Mouse (Mus musculus): ENCODE measurements around the gene Hspb1. TPM values are rescaled to one million over a fixed set of nuclear protein-coding genes. Genes with fewer than 3 reads are reported as not detected.

Gene Hspb1
- polyA plus RNA-seq, 1 experiment from 2014 or later: 24.0 TPM

GRCm38 (mm10) chr5:135905320-135906225 lies 17.9 kb downstream of the Hspb1 start:
- no peak overlapping the region for H3K27ac ChIP-seq
- H3K9me3 ChIP-seq: no peaks in the 10 kb centered on the region
- H3K27me3 ChIP-seq (ENCODE audit: insufficient read depth, poor library complexity, severe bottlenecking): no peaks in the 10 kb centered on the region
- H3K4me3 ChIP-seq: no peak overlapping the region
- DNase-seq (ENCODE audit: low spot score): no peak
- peaks cover 28% of the 10 kb centered on the region for H3K4me1 ChIP-seq (replicated peaks)
- peaks cover 56% of the 10 kb centered on the region for H3K36me3 ChIP-seq
- 69% methylated on average over 8 of the region's 8 CpGs for WGBS

GRCm38 (mm10) chr5:135906846-135907245 lies 19.1 kb downstream of the Hspb1 start:
- H3K4me1 ChIP-seq (replicated peaks): peaks cover 28% of the 10 kb centered on the region
- no peak for DNase-seq (ENCODE audit: low spot score)
- peaks cover 69% of the 10 kb centered on the region for H3K36me3 ChIP-seq
- H3K9me3 ChIP-seq: no peaks in the 10 kb centered on the region
- H3K27me3 ChIP-seq (ENCODE audit: insufficient read depth, poor library complexity, severe bottlenecking): no peaks in the 10 kb centered on the region
- H3K4me3 ChIP-seq: no peak overlapping the region
- H3K27ac ChIP-seq: no peak overlapping the region
- 90% methylated on average over 4 of the region's 4 CpGs for WGBS

- H3K36me3 ChIP-seq: peaks cover 73% of the 10 kb centered on the region
- H3K4me3 ChIP-seq: no peak overlapping the region
- H3K27me3 ChIP-seq (ENCODE audit: insufficient read depth, poor library complexity, severe bottlenecking): no peaks in the 10 kb centered on the region
- H3K9me3 ChIP-seq: no peaks in the 10 kb centered on the region
- no peak for DNase-seq (ENCODE audit: low spot score)
- H3K27ac ChIP-seq: no peak overlapping the region
- H3K4me1 ChIP-seq (replicated peaks): peaks cover 28% of the 10 kb centered on the region
- 87% methylated on average over 13 of the region's 13 CpGs for WGBS
Observed at GRCm38 (mm10) chr5:135907256-135907655, 19.5 kb downstream of the Hspb1 start.

- 86% methylated on average over 12 of the region's 12 CpGs for WGBS
- DNase-seq (ENCODE audit: low spot score): no peak
- Histone ChIP-seq H3K27ac (no peak overlapping the region), H3K27me3 (ENCODE audit: insufficient read depth, poor library complexity, severe bottlenecking) (no peaks in the 10 kb centered on the region), H3K4me3 (no peak overlapping the region), H3K36me3 (peaks cover 83% of the 10 kb centered on the region), H3K4me1 (replicated peaks) (peaks cover 23% of the 10 kb centered on the region), H3K9me3 (no peaks in the 10 kb centered on the region)
Observed at GRCm38 (mm10) chr5:135908185-135908584, 20.5 kb downstream of the Hspb1 start.

- no peak overlapping the region for H3K4me3 ChIP-seq
- peaks cover 18% of the 10 kb centered on the region; the same call in 1 of the 2 replicates for H3K4me1 ChIP-seq (replicated peaks)
- no peaks in the 10 kb centered on the region for H3K27me3 ChIP-seq (ENCODE audit: insufficient read depth, poor library complexity, severe bottlenecking)
- no peak overlapping the region for H3K27ac ChIP-seq
- WGBS: 97% methylated on average over 16 of the region's 16 CpGs
- H3K36me3 ChIP-seq: peaks cover 91% of the 10 kb centered on the region
- no peak for DNase-seq (ENCODE audit: low spot score)
- no peaks in the 10 kb centered on the region for H3K9me3 ChIP-seq
Observed at GRCm38 (mm10) chr5:135908989-135909388, 21.3 kb downstream of the Hspb1 start.

- WGBS: 94% methylated on average over 10 of the region's 10 CpGs
- DNase-seq (ENCODE audit: low spot score): no peak
- Histone ChIP-seq H3K9me3 (no peaks in the 10 kb centered on the region), H3K27ac (no peak overlapping the region), H3K36me3 (peaks cover 95% of the 10 kb centered on the region), H3K4me1 (replicated peaks) (peaks cover 16% of the 10 kb centered on the region; the same call in 1 of the 2 replicates), H3K27me3 (ENCODE audit: insufficient read depth, poor library complexity, severe bottlenecking) (no peaks in the 10 kb centered on the region), H3K4me3 (no peak overlapping the region)
Observed at GRCm38 (mm10) chr5:135909646-135910045, 21.9 kb downstream of the Hspb1 start.

- H3K27ac ChIP-seq: no peak overlapping the region
- peaks cover 96% of the 10 kb centered on the region for H3K36me3 ChIP-seq
- no peaks in the 10 kb centered on the region for H3K9me3 ChIP-seq
- 92% methylated on average over 25 of the region's 25 CpGs for WGBS
- peaks cover 14% of the 10 kb centered on the region; the same call in 1 of the 2 replicates for H3K4me1 ChIP-seq (replicated peaks)
- H3K27me3 ChIP-seq (ENCODE audit: insufficient read depth, poor library complexity, severe bottlenecking): no peaks in the 10 kb centered on the region
- H3K4me3 ChIP-seq: no peak overlapping the region
- DNase-seq (ENCODE audit: low spot score): no peak
Observed at GRCm38 (mm10) chr5:135910813-135911212, 23.1 kb downstream of the Hspb1 start.

GRCm38 (mm10) chr5:135911633-135912220 lies 24.0 kb downstream of the Hspb1 start:
- Histone ChIP-seq H3K4me3 (no peak overlapping the region), H3K27ac (no peak overlapping the region), H3K27me3 (ENCODE audit: insufficient read depth, poor library complexity, severe bottlenecking) (no peaks in the 10 kb centered on the region), H3K4me1 (replicated peaks) (0 out of 2 replicates have a peak, but pooled peaks cover 12% of the 10 kb centered on the region), H3K9me3 (no peaks in the 10 kb centered on the region), H3K36me3 (peaks cover 98% of the 10 kb centered on the region)
- no peak for DNase-seq (ENCODE audit: low spot score)
- 92% methylated on average over 11 of the region's 11 CpGs for WGBS

- WGBS: 85% methylated on average over 5 of the region's 5 CpGs
- Histone ChIP-seq H3K27ac (no peak overlapping the region), H3K4me3 (no peak overlapping the region), H3K27me3 (ENCODE audit: insufficient read depth, poor library complexity, severe bottlenecking) (no peaks in the 10 kb centered on the region), H3K4me1 (replicated peaks) (0 out of 2 replicates have a peak, but pooled peaks cover 10% of the 10 kb centered on the region), H3K9me3 (no peaks in the 10 kb centered on the region), H3K36me3 (peaks cover 98% of the 10 kb centered on the region)
- DNase-seq (ENCODE audit: low spot score): no peak
Observed at GRCm38 (mm10) chr5:135913201-135913600, 25.5 kb downstream of the Hspb1 start.

GRCm38 (mm10) chr5:135914156-135914555 lies 26.4 kb downstream of the Hspb1 start:
- 92% methylated on average over 6 of the region's 6 CpGs for WGBS
- no peaks in the 10 kb centered on the region for H3K27me3 ChIP-seq (ENCODE audit: insufficient read depth, poor library complexity, severe bottlenecking)
- H3K36me3 ChIP-seq: peaks cover 98% of the 10 kb centered on the region
- H3K4me1 ChIP-seq (replicated peaks): 0 out of 2 replicates have a peak, but pooled peaks cover 8% of the 10 kb centered on the region
- H3K9me3 ChIP-seq: no peaks in the 10 kb centered on the region
- no peak overlapping the region for H3K27ac ChIP-seq
- no peak for DNase-seq (ENCODE audit: low spot score)
- no peak overlapping the region for H3K4me3 ChIP-seq

GRCm38 (mm10) chr5:135916051-135916565 lies 28.4 kb downstream of the Hspb1 start:
- WGBS: 92% methylated on average over 6 of the region's 6 CpGs
- Histone ChIP-seq H3K36me3 (peaks cover 98% of the 10 kb centered on the region), H3K27ac (no peak overlapping the region), H3K9me3 (no peaks in the 10 kb centered on the region), H3K4me1 (replicated peaks) (0 out of 2 replicates have a peak, but pooled peaks cover 7% of the 10 kb centered on the region), H3K27me3 (ENCODE audit: insufficient read depth, poor library complexity, severe bottlenecking) (no peaks in the 10 kb centered on the region), H3K4me3 (no peak overlapping the region)
- no peak for DNase-seq (ENCODE audit: low spot score)

GRCm38 (mm10) chr5:135916601-135917000 lies 28.9 kb downstream of the Hspb1 start:
- H3K4me3 ChIP-seq: no peak overlapping the region
- H3K27me3 ChIP-seq (ENCODE audit: insufficient read depth, poor library complexity, severe bottlenecking): no peaks in the 10 kb centered on the region
- DNase-seq (ENCODE audit: low spot score): no peak
- 95% methylated on average over 3 of the region's 3 CpGs for WGBS
- 0 out of 2 replicates have a peak, but pooled peaks cover 7% of the 10 kb centered on the region for H3K4me1 ChIP-seq (replicated peaks)
- H3K27ac ChIP-seq: no peak overlapping the region
- no peaks in the 10 kb centered on the region for H3K9me3 ChIP-seq
- peaks cover 98% of the 10 kb centered on the region for H3K36me3 ChIP-seq
